Mouse (Mus musculus) frontal cortex, postnatal 14 days (tissue): ENCODE results near the gene Snrnp200.
"Not testable (repeated sequence)": the region's sequence is repeated elsewhere in the genome, so short reads cannot be mapped to it uniquely, and the experiment has no call there.

ENCODE experiments used
- DNase-seq, 2 experiments: peaks; one replicate each; pipeline ENCODE4 v3.0.0; 2022; ENCODE audit warnings: low spot score in 2 of 2

Snrnp200 gene

GRCm38 (mm10) chr2:127207547-127208451, at the start of gene Snrnp200, which contains the start of gene 1810024B03Rik:
Gene Snrnp200 (plus strand): TSS chr2:127208386.
Gene 1810024B03Rik (minus strand): TSS chr2:127208280.
- peak; percentile 92 to 93 for DNase-seq

- no peak for DNase-seq
Measured at GRCm38 (mm10) chr2:127165675-127166074, 42.5 kb upstream of the Snrnp200 start.

- not testable (repeated sequence) for DNase-seq
Measured at GRCm38 (mm10) chr2:127166261-127166660, 41.9 kb upstream of the Snrnp200 start.

- peak; percentile 72 to 80 for DNase-seq
Measured at GRCm38 (mm10) chr2:127182598-127183381, 25.4 kb upstream of the Snrnp200 start.

GRCm38 (mm10) chr2:127189574-127189973, 18.6 kb upstream of the Snrnp200 start:
- DNase-seq: no peak

GRCm38 (mm10) chr2:127204932-127205331, 3.3 kb upstream of the Snrnp200 start:
- DNase-seq: peak in 1 of 2 experiments; percentile 50

GRCm38 (mm10) chr2:127205936-127206335, 2.2 kb upstream of the Snrnp200 start:
- not testable (repeated sequence) for DNase-seq

- DNase-seq: no peak
Measured at GRCm38 (mm10) chr2:127206916-127207315, 1.3 kb upstream of the Snrnp200 start.

- no peak for DNase-seq
Measured at GRCm38 (mm10) chr2:127208452-127208769, 225 bp downstream of the Snrnp200 start.

GRCm38 (mm10) chr2:127210701-127211100, 2.5 kb downstream of the Snrnp200 start:
- no peak for DNase-seq

- DNase-seq: no peak
Measured at GRCm38 (mm10) chr2:127217746-127218145, 9.6 kb downstream of the Snrnp200 start.

GRCm38 (mm10) chr2:127225261-127225660, 17.1 kb downstream of the Snrnp200 start:
- DNase-seq: no peak

- DNase-seq: no peak
Measured at GRCm38 (mm10) chr2:127237897-127238610, 29.9 kb downstream of the Snrnp200 start.

- no peak for DNase-seq
Measured at GRCm38 (mm10) chr2:127240065-127240464, 31.9 kb downstream of the Snrnp200 start.

- DNase-seq: peak; percentile 95 to 97
Measured at GRCm38 (mm10) chr2:127247592-127248333, 39.6 kb downstream of the Snrnp200 start, which contains the start of the genes Ciao1 and Tmem127. Gene Ciao1 (minus strand): TSS chr2:127247816. Gene Tmem127 (plus strand): TSS chr2:127247908.

- peak in 1 of 2 experiments; percentile 37 for DNase-seq
Measured at GRCm38 (mm10) chr2:127248334-127249004, 40.3 kb downstream of the Snrnp200 start.

- DNase-seq: no peak
Measured at GRCm38 (mm10) chr2:127250291-127251008, 42.3 kb downstream of the Snrnp200 start.

GRCm38 (mm10) chr2:127251457-127251856, 43.3 kb downstream of the Snrnp200 start:
- no peak for DNase-seq

- DNase-seq: no peak
Measured at GRCm38 (mm10) chr2:127251880-127252527, 43.8 kb downstream of the Snrnp200 start.
